In genomic region chrX:151946986-151947385, GRCm38 (mm10) we compare ENCODE assay signal across 11 mouse cellular contexts. TPM values are rescaled to one million over a fixed set of nuclear protein-coding genes. Genes with fewer than 3 reads are reported as not detected.
DNase-seq lines count a peak whose midpoint lies in the region; ATAC-seq and TF ChIP-seq lines count a peak whose summit lies in the region.
"Had no signal": no experiment of that assay in that cellular context is flagged by ENCODE, and none has a peak within 500 bp of the region (broad histone marks: within the 10 kb centered on the region; RNA-seq: fewer than 3 reads in every experiment).

No protein-coding gene starts in this region.

- WGBS in kidney, adult 2 months, result 0% methylated on average over 1 of the region's 1 CpGs
- WGBS in kidney, embryonic 16.5 days, result 48% methylated on average over 1 of the region's 1 CpGs

- 0 out of 2 replicates have a peak, but pooled peaks cover 4% of the 10 kb centered on the region for H3K9me3 ChIP-seq in kidney, embryonic 16.5 days (ENCODE audit: low read length)
- H3K9me3 ChIP-seq: hindbrain, embryonic 15.5 days; midbrain, embryonic 12.5 days had no signal

- no peak overlapping the region for H3K4me2 ChIP-seq in kidney, embryonic 16.5 days (replicated peaks; ENCODE audit: low read depth, low read length)
- H3K4me2 ChIP-seq: hindbrain, embryonic 15.5 days; midbrain, embryonic 12.5 days had no signal

- H3K9ac ChIP-seq in kidney, embryonic 16.5 days (replicated peaks; ENCODE audit: low read length), result no peak overlapping the region
- H3K9ac ChIP-seq: hindbrain, embryonic 15.5 days; midbrain, embryonic 12.5 days had no signal

- TF ChIP-seq POLR2A in kidney, adult 2 months (IDR thresholded peaks at IDR 0.05; ENCODE audit: low read depth, low read length), result no peak

- no peaks in the 10 kb centered on the region; the same call in 1 of the 2 replicates for H3K4me1 ChIP-seq in kidney, adult 2 months (ENCODE audit: control insufficient read depth, insufficient read depth, low read length)
- no peaks in the 10 kb centered on the region for H3K4me1 ChIP-seq in kidney, embryonic 16.5 days (ENCODE audit: insufficient read depth, low read length)
- H3K4me1 ChIP-seq: hindbrain, embryonic 15.5 days; midbrain, embryonic 12.5 days had no signal

- no peak for TF ChIP-seq CTCF in kidney, adult 2 months (conservative IDR thresholded peaks at IDR 0.05; ENCODE audit: insufficient read depth, insufficient read length, low read depth, low read length)

- no peaks in the 10 kb centered on the region for H3K36me3 ChIP-seq in kidney, adult 2 months (ENCODE audit: control insufficient read depth, insufficient read depth, low read length)
- no peaks in the 10 kb centered on the region for H3K36me3 ChIP-seq in kidney, embryonic 16.5 days (ENCODE audit: insufficient read depth, low read length)
- H3K36me3 ChIP-seq: hindbrain, embryonic 15.5 days; midbrain, embryonic 12.5 days had no signal

- no peak overlapping the region for H3K4me3 ChIP-seq in kidney, adult 2 months (ENCODE audit: insufficient read depth, low read depth, low read length)
- no peak overlapping the region for H3K4me3 ChIP-seq in kidney, embryonic 16.5 days (ENCODE audit: low read length)
- H3K4me3 ChIP-seq: hindbrain, embryonic 15.5 days; midbrain, embryonic 12.5 days had no signal

- H3K27ac ChIP-seq in kidney, adult 2 months (ENCODE audit: insufficient read depth, low read depth, low read length), result no peak overlapping the region
- no peak overlapping the region for H3K27ac ChIP-seq in kidney, embryonic 16.5 days (ENCODE audit: low read length)
- H3K27ac ChIP-seq: hindbrain, embryonic 15.5 days; midbrain, embryonic 12.5 days had no signal

- no peaks in the 10 kb centered on the region for H3K27me3 ChIP-seq in kidney, adult 2 months (replicated peaks; ENCODE audit: control insufficient read depth, insufficient read depth, low read length)
- 0 out of 2 replicates have a peak, but pooled peaks cover 5% of the 10 kb centered on the region for H3K27me3 ChIP-seq in kidney, embryonic 16.5 days (ENCODE audit: insufficient read depth, low read length)
- H3K27me3 ChIP-seq: hindbrain, embryonic 15.5 days had no signal

- ATAC-seq in kidney, embryonic 16.5 days (ENCODE audit: low FRiP score, low TSS enrichment), result no peak

- DNase-seq in kidney, adult 2 months, result peak; percentile 10
- peak; percentile 11 for DNase-seq in 3134 (ENCODE audit: extremely low read depth, insufficient read length, low spot score)
- DNase-seq in CD4-positive helper T cell, adult 2 months (ENCODE audit: low read depth, low spot score), result peak; percentile 11
- peak; percentile 22 for DNase-seq in fibroblast of lung, adult 2 months (ENCODE audit: low read depth)
- DNase-seq in right cerebral cortex, postnatal 10 days (ENCODE audit: low spot score in 2 of 2), result no peak
- DNase-seq in cerebellum, adult 18-20 months, result no peak
- DNase-seq in spleen, postnatal 4 days (ENCODE audit: low spot score in 2 of 2), result no peak
- DNase-seq: gastrocnemius, postnatal 14 days had no signal

RNA-seq across cellular contexts. Expression of gene Hsd17b10, which starts 54.7 kb away (rescaled TPM):
- polyA plus RNA-seq in kidney, adult 2 months (2012; rRNA removed), result 154 and 168 TPM in 2 replicates
- polyA plus RNA-seq in kidney, embryonic 16.5 days (2015; fragmentation: Nextera tagmentation; extraction: Ambion mirVana), result 228 and 251 TPM in 2 replicates

Comparison
In these comparisons a context has a peak if more than half of its experiments do, and no peak if none do; other contexts are left out.
1. DNase-seq: peak in kidney, adult 2 months (single experiment), 3134 (single experiment), CD4-positive helper T cell, adult 2 months (single experiment) and fibroblast of lung, adult 2 months (single experiment); none in right cerebral cortex, postnatal 10 days (0 of 2), cerebellum, adult 18-20 months (0 of 2) and spleen, postnatal 4 days (0 of 2).